Mouse (Mus musculus) spleen, adult 2 months (tissue): ENCODE data around the gene Steap4. TPM values are rescaled to one million over a fixed set of nuclear protein-coding genes. Genes with fewer than 3 reads are reported as not detected.
"Not testable (repeated sequence)": the region's sequence is repeated elsewhere in the genome, so short reads cannot be mapped to it uniquely, and the experiment has no call there.

ENCODE experiments used
- DNase-seq, 2 experiments: peaks; one replicate each; pipeline versions ENCODE4 v3.0.0 to v3.0.0-alpha.2; 2012 to 2021; ENCODE audit warnings: low spot score in 2 of 2, low read depth in 1 of 2
- H3K27ac ChIP-seq: fragments of 200-500 bp; 2 replicates; pipeline ENCODE4 v1.5.1; 2012; ENCODE audit warnings: low read length, inconsistent platforms; ENCODE audit not compliant: insufficient read depth
- H3K27me3 ChIP-seq: fragments of 200-500 bp; 2 replicates; pipeline ENCODE4 v1.6.1; 2012; ENCODE audit warnings: mild to moderate bottlenecking, moderate library complexity, low read length, inconsistent platforms; ENCODE audit not compliant: control insufficient read depth, insufficient read depth
- H3K36me3 ChIP-seq: fragments of 200-500 bp; 2 replicates; pipeline ENCODE4 v1.6.1; 2012; ENCODE audit warnings: mild to moderate bottlenecking, low read length, inconsistent platforms; ENCODE audit not compliant: control insufficient read depth, insufficient read depth
- H3K4me1 ChIP-seq: fragments of 200-500 bp; 2 replicates; pipeline ENCODE4 v1.6.1; 2011; ENCODE audit warnings: inconsistent platforms; ENCODE audit not compliant: control insufficient read depth, insufficient read depth, insufficient read length
- H3K4me3 ChIP-seq: fragments of 200-500 bp; 2 replicates; pipeline ENCODE4 v1.5.1; 2011; ENCODE audit warnings: mild to moderate bottlenecking, inconsistent platforms; ENCODE audit not compliant: insufficient read depth, insufficient read length; ENCODE audit errors: extremely low read depth
- CTCF ChIP-seq: fragments of 200-500 bp; IDR thresholded peaks from 2 replicates; pipeline ENCODE4 v1.5.1; 2011; ENCODE audit warnings: mild to moderate bottlenecking, inconsistent platforms; ENCODE audit not compliant: insufficient read depth, insufficient read length, insufficient replicate concordance; ENCODE audit errors: extremely low read depth
- POLR2A ChIP-seq: fragments of 200-500 bp; IDR thresholded peaks from 2 replicates; pipeline ENCODE4 v1.6.1; 2011; ENCODE audit warnings: low read depth, low read length, inconsistent platforms
- WGBS: fragments of 180-500 bp; shearing (Covaris S2); methylation state at CpG from one replicate; pipeline ENCODE4 v1.1.7; 2018; 5-methylcytosine and 5-hydroxymethylcytosine counted together
- polyA plus RNA-seq: library from polyadenylated mRNA; depleted of rRNA; stranded (reverse); fragments of >200 nt; gene quantifications from 2 replicates; pipeline ENCODE4 v1.2.3, GENCODE M21; 2012

The Steap4 gene
- polyA plus RNA-seq, 1 experiment: 1.3 TPM

DNA sequence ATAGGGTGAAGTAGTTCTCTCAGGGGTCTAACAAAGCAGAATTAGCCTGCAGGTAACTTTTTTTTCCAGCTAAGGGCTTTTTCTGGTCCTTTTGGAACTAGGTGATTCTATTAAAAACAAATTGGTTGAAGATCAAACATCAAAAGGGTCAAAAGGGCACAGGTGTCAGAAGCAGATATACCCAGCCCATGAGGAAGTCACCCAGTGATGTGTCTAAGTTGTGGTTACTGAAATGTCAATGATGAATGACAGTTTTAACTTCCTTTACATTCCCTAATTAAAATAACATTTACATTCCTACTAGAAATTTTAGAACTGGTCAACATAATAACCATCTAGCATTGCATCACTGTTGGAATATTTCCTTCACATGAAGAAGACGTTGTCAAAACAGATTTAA, 27.7 kb downstream of the Steap4 start:
- Histone ChIP-seq H3K4me1 (no peaks in the 10 kb centered on the region), H3K36me3 (no peaks in the 10 kb centered on the region), H3K4me3 (no peak overlapping the region), H3K27me3 (no peaks in the 10 kb centered on the region), H3K27ac (no peak overlapping the region)
- TF ChIP-seq POLR2A (no peak), CTCF (no peak)
- no peak for DNase-seq
- 50% methylated on average over 1 of the region's 1 CpGs for WGBS

DNA sequence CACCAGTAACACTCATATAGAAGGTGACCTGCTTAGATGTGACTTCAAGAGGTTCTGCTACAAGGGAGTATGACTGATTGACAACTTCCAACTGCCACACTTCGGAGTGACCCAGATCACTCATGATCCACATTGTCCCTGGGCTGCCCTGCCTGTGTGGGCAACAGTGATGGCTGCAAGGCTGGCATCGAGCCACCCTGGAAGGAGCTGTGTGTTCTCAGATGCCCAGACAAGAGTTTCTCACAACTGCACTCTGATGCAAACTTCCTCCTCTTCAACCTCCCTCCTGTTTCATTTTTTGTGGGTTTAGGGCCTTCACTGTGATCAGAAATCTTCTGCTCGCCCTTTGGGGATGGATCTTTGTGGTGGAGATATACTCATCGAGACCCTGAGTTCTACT, 28.2 kb downstream of the Steap4 start:
- no peaks in the 10 kb centered on the region for H3K4me1 ChIP-seq
- no peaks in the 10 kb centered on the region for H3K27me3 ChIP-seq
- TF ChIP-seq CTCF (no peak), POLR2A (no peak)
- H3K36me3 ChIP-seq: no peaks in the 10 kb centered on the region
- 36% methylated on average over 4 of the region's 4 CpGs for WGBS
- no peak overlapping the region for H3K4me3 ChIP-seq
- H3K27ac ChIP-seq: no peak overlapping the region
- no peak for DNase-seq

DNA sequence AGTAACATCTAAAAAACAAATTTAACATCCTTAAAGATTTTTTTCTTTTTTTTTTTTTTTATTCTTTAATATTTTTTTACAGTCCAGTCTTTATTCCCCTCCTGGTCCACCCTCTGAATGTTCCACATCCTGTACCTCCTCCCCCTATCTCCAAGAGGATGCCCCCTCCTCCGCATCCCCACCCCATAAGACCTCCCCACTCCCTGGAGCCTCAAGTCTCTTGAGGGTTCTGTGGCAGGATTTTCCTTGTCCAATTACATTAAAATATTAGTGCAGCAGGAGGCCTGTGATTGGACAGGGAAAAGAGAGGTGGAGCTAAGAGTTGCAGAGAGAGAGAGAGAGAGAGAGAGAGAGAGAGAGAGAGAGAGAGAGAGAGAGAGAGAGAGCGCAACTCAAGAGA, 31.4 kb downstream of the Steap4 start:
- DNase-seq, H3K4me1 ChIP-seq, H3K36me3 ChIP-seq, H3K27me3 ChIP-seq, H3K27ac ChIP-seq, H3K4me3 ChIP-seq: not testable (repeated sequence)
- 77% methylated on average over 2 of the region's 2 CpGs for WGBS

DNA sequence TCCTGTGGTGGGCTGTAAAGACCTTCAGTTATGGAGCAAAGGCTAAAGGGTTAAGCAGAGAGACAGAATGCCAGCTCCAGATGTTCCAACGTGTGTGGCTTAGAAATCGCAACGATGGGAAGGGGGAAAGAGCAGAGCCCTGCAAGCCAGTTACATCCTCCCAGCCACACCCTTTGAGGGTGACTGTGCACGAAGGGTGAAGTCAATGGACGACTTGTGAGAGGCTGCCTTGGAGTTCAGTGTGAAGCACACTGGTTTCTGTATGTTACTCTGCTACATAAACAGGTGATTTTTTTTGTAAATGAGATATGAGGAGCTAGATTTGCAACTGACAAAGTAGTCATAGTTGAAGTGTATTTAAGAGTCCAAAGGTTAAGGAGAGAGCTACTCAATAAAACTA, 33.5 kb downstream of the Steap4 start:
- WGBS: 40% methylated on average over 5 of the region's 5 CpGs
- Histone ChIP-seq H3K36me3 (no peaks in the 10 kb centered on the region), H3K27ac (no peak overlapping the region), H3K4me1 (no peaks in the 10 kb centered on the region), H3K4me3 (no peak overlapping the region), H3K27me3 (no peaks in the 10 kb centered on the region)
- TF ChIP-seq POLR2A: no peak
- no peak for TF ChIP-seq CTCF
- no peak for DNase-seq

DNA sequence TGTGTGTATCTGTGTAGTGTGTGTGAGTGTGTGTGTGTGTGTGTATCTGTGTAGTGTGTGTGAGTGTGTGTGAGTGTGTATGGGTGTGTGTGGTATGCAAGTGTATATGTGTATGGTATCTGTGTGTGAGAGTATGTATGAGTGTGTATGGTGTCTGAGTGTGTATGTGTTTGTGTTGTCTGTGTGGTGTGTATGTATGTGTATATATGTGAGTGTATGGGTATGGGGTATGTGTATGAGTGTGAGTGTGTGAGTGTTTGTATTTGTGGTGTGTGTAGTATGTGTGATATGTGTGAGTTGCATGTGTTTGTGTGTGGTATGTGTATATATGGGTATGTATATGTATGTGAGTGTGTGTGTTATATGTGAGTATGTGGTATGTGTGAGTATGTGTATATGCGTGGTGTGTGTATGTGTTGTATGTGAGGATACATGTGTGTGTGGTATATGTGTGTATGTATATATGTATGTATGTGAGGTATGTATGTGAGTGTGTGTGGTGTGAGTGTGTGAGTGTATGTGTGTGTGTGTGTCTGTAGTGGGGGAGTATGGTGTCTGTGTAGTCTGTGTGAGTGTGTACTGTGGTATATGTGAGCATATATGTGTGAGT, 35.1 kb downstream of the Steap4 start:
- no peak for DNase-seq
- no peaks in the 10 kb centered on the region for H3K4me1 ChIP-seq
- no peak overlapping the region for H3K27ac ChIP-seq
- H3K4me3 ChIP-seq: no peak overlapping the region
- 91% methylated on average over 1 of the region's 1 CpGs for WGBS
- no peaks in the 10 kb centered on the region for H3K36me3 ChIP-seq
- TF ChIP-seq CTCF: no peak
- TF ChIP-seq POLR2A: no peak
- H3K27me3 ChIP-seq: no peaks in the 10 kb centered on the region

DNA sequence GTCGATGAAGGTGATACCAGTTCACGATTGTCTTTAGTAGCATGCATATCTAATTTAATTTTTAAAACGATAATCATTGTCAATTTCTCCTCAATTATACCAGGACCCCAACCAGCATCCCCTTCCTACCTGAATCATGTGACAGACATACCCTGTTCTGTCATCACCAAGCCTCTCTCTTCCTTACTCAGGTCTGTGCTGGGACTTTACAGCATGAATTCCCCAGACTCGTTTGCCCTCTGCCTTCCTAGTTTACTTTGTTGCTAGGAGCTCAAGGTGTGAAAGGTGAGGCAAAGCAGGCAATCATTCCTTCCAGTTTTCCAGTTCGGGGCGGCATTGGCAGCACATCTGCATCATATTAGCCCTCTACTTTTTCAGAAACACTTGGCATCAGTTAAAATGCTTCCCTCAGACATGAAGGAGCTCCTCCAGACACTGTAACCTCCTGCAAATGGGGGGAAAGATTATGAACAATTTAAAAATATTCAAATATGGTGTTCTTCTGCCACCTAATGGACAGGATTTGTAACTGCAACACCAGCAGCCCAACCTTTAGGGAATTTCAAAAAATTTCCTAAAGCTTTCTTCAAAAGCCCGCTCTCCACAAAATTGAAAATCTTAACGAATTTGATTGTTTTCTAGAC, 36.3 kb downstream of the Steap4 start:
- TF ChIP-seq POLR2A (no peak), CTCF (no peak)
- WGBS: 53% methylated on average over 8 of the region's 8 CpGs

DNA sequence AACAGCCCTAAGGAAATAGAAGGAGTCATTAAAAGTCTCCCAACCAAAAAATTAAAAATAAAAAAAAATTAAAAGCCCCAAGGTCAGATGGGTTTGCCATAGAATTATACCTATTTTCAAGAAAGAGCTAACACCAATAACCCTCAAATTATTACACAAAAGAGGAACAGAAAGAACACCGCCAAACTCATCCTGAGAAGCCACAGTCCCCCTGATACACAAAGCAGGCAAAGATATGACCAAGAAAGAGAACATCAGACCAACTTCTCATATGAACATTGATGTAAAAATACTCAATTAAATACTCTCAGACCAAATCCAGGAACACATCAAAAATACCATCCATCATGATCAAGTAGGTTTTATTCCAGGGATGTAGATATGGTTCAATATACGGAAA, 36.8 kb downstream of the Steap4 start:
- no peak for TF ChIP-seq CTCF
- no peak for TF ChIP-seq POLR2A
- H3K36me3 ChIP-seq: no peaks in the 10 kb centered on the region
- H3K4me1 ChIP-seq: no peaks in the 10 kb centered on the region
- no peaks in the 10 kb centered on the region for H3K27me3 ChIP-seq
- H3K4me3 ChIP-seq: no peak overlapping the region
- WGBS: 86% methylated on average over 2 of the region's 2 CpGs
- DNase-seq: no peak
- no peak overlapping the region for H3K27ac ChIP-seq

More for the DNA sequence above, 36.3 kb downstream of the Steap4 start:
- no peak for DNase-seq
- Histone ChIP-seq H3K4me1 (no peaks in the 10 kb centered on the region), H3K36me3 (no peaks in the 10 kb centered on the region), H3K27ac (no peak overlapping the region), H3K4me3 (no peak overlapping the region), H3K27me3 (no peaks in the 10 kb centered on the region)

DNA sequence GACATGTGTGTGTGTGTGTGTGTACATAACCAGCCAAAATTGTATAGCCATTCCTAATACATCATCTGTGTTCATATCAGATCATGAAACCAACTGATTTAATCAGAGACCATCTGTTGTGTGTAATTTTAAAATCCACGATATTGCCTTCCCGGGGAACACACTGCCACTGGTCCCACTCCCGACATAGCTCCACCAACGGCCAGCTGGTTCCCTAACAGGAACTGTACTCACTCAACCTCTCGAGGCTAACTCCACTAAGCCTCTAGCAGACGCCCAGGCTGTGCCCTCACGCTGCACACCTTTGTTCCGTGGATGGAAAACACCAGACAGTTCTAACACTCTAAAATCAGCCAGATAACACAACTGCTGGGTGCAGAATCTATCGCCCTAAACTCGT, 40.2 kb downstream of the Steap4 start:
- TF ChIP-seq POLR2A (no peak), CTCF (no peak)
- Histone ChIP-seq H3K4me3 (no peak overlapping the region), H3K27ac (no peak overlapping the region), H3K36me3 (no peaks in the 10 kb centered on the region), H3K4me1 (no peaks in the 10 kb centered on the region), H3K27me3 (no peaks in the 10 kb centered on the region)
- 68% methylated on average over 10 of the region's 10 CpGs for WGBS
- no peak for DNase-seq
